Mouse (Mus musculus) urinary bladder, postnatal 10 days (tissue): Measurements from ENCODE around the gene Sept8.
"Not testable (repeated sequence)": the region's sequence is repeated elsewhere in the genome, so short reads cannot be mapped to it uniquely, and the experiment has no call there.

ENCODE experiments used
- DNase-seq: peaks from one replicate; pipeline ENCODE4 v3.0.0; 2022; ENCODE audit warnings: low spot score

The Sept8 gene

DNA sequence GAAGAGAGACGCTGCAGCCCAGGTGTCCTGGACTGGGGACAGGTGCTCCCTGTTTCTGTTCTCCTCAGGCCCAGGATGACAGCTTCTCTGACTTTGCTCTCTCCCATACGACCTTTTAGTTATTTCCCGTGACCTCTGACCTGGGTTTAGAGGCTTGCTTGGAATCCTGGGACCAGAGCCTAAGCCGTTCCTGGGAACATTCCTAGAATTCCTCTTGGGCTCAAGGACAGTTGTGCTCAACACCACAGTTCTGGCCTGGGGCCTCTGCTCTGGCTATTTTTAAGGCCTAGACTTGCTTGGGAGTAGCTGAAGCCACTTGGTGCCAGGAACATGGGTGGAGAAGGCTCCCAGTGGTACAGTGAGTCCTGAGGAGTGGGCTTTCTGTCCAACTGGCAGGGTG, 6.4 kb downstream of the Sept8 start:
- no peak for DNase-seq

DNA sequence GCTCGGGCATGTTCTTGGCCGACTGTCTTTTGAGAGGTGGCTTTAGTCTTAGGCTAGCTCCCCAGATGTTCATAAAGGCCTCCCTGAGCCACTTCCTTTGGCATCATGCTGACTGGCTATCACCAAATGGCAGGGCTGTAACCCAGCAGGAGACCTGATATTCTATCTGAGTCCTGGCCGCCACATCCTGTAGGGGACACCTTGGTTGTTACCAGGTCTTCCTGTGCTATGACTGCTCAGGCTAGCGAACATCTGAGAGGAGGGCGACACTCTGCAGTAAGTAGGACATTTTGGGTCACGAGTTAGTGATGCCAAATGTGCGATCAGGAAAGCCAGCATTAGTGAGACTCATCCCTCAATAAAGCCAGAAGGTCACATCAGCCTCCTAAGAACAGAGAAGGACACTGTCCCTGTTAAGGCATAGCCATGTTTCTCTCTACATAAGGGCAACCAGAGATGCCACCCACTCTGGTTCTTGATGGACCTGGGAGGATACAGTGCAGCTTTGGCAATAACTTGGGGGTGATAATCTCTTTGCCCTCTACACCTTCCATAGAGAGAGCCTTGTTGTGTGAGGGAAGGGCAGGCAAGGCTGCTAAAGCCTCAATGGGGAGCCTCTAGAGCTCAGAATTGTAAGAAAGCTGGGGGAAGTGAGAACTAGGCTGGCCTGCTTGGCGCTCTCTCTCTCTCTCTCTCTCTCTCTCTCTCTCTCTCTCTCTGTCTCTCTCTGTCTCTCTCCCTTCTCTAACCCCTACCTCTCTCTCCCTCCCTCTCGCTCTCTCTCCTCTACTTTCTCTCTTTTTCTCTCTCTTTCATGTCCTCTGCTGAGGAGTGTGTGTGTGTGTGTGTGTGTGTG, 9.6 kb downstream of the Sept8 start:
- no peak for DNase-seq

DNA sequence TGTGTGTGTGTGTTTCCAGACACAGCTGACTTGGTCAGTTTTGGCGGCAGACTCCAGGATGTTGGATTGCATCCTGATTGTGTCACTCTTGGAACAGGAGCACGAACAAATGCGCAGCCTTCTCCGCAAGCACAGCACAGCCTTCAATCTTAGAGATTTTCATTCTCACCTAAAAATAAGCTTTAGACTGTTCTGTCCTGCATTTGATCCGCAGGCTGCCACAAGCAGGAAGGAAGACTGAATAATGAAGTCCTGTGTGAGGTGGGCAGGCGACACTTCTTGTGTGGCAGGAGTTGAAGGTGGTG, 10.1 kb downstream of the Sept8 start:
- DNase-seq: no peak

DNA sequence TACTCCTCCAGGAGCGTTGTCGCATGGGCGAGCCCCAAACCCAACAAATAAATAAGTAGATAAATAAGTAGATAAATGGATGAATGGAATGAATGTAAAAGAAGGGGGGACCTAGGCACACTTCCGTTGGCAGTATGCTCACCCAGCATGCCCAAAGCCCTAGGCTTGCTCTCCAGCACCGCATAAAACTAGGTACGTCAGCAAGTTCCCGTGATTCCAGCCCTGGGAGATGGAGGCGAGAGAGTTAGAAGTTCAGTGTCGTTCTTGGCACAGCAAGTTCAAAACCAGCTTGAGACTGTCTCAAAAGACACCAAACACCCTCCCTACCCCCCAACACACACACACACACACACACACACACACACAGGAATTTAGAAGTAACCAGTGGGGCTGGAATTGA, 10.9 kb downstream of the Sept8 start:
- DNase-seq: no peak

DNA sequence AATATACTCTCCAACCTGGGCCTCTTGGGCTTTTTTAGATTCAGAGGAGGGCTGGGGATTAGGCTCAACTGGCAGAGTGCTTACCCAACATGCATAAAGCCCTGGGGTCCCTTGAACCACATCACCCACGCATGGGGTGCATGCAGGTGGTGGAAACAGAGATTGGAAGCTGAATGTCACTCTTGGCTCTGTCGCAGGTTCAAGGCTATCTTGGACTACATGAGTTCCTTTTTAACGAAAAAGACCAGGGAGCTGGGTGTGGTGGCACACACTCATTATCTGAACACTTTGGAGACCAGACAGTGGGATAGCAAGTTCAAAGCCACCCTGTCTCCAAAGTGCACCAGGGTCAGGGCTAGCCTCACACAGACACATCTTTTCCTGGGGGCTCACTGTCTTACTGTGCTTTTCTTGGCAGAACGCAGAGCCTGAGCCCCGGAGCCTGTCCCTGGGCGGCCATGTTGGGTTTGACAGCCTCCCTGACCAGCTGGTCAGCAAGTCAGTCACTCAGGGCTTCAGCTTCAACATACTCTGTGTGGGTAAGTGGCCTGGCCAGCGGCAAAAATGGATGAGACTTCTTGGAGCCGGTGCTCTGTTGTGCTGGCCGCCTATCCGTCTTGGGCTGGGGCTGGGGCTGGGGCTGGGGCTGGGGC, 12.6 kb downstream of the Sept8 start:
- DNase-seq: no peak

DNA sequence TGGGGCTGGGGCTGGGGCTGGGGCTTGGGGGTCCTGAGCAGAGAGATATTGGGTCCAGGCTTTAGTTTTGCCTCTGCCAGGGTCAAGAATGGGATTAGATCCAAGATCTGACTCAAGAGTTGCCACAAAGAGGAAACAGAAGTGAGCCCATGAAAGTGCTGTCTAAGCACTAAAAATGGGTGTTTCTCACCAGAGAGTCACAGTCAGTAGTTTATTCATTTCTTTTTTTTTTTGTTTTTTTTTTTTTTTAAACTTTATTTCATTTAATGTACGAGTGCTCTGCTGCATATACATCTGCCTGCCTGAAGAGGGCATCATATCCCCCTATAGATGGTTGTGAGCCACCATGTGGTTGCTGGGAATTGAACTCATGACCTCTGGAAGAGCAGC, 13.2 kb downstream of the Sept8 start:
- no peak for DNase-seq

DNA sequence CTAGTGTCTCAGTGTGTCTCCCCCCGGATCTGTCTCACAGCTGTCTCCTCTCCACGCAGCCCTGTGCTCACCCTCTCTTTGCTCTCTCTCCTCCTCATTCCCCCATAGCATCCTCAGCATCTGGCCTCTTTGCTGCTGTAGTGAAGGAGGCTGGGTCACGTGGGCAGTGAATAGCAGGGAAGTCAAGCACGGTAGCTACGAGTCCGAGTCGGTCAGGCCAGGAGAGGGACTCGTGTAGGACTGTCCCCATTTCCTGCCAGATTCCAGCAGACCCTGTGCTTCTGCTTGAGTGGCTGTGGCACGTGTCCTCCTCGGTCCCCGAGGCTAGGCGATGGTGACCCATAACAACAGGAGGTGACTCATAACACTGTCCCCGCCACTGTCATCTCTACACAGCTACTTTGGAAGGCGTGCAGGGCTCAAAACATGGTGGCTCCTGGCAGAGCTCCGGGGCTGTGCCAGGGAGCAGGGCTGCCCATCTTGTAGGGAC, 20.0 kb downstream of the Sept8 start:
- no peak for DNase-seq

DNA sequence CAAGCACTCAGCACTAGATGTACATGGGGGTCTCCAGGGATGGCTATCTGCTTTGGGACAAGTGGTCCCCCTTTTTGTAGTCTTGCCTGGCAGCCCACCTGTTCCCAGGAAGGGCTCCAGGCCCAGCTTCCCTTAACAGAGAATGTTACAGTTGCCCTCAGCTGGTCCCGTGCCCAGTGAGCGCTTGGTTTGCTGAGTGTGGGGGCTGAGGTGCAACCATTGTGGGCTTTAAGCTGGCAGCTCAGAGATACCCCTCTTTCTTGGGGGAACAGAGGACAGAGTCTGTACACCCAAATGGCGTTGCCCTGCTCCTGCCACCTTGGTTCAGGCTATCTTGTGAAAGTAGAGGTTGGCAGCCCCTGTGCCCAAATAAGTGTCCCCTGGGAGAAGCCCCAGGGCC, 21.3 kb downstream of the Sept8 start:
- no peak for DNase-seq

DNA sequence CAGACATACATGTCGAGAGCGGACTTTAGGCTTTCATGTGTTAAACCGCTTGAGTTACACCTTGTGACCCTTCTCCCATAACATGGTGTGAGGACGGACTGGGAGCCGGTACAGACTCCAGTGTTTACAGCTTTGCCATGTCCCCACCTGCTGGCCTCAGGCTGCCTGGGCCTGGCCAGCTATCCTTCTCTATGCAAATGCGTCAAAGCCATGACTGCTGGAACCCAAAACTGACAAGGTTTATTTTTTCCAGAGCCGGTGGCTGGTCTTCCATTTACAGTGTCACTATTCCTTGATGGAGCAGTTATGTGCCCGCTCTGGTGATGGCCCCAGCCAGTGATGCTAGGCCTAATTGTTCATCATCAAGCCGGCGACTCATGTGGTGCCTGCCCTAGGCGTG, 22.2 kb downstream of the Sept8 start:
- DNase-seq: no peak

DNA sequence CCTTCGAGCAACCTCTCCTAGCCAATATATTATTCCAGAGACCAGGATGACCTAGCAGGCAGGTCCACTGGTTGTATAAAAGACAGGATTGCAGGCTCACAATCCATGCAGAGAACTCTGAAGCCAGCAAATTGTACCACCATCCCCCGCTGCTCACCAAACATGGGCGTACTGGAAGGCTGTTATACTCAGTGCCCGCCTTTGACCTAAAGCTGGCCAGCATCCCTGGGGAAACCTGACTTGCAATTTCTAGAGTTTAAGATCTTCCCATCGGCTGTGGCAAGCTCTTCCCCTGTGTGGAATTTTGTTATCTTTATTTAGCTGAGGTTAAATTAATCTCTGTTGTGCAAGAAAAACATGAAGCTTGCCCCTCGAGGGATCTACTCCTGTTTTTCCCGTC, 24.0 kb downstream of the Sept8 start:
- no peak for DNase-seq

DNA sequence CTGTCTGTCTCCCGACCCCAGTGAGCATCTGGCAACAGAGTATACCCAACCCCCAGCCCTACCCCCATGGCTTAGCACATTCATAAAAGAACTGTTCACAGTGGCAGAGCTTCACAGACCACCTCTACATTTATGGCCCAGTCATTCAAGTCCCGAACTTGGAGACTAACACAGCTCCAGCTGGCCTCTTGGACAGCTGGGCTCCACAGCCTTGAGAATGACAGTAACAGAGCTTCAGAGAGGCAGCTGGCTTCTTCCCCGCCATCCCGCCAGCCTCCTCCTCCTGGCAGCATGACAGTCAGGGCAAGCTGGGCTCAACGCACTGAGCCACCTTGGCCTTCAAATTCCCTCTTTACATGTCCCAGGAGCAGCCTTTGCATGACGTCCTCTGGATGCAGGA, 27.2 kb downstream of the Sept8 start:
- no peak for DNase-seq

DNA sequence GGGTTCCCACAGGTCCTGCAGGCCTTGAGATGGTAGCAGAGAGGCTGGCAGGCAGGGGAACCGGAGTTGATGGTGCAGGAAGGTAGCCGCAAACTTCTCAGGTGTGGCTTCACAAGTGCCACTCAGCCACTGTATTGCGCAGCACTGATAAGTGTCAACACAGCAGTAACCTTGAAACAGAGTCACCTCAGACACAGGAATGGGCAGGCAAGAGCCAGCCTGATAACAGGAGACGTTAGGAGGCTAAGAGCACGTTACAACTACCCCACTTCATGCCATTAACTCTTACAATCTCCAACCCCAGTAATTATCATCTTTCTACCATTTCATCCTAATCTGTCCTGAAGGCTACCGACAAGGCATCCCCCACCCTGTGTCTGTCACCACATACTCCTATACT, 28.5 kb downstream of the Sept8 start:
- no peak for DNase-seq

DNA sequence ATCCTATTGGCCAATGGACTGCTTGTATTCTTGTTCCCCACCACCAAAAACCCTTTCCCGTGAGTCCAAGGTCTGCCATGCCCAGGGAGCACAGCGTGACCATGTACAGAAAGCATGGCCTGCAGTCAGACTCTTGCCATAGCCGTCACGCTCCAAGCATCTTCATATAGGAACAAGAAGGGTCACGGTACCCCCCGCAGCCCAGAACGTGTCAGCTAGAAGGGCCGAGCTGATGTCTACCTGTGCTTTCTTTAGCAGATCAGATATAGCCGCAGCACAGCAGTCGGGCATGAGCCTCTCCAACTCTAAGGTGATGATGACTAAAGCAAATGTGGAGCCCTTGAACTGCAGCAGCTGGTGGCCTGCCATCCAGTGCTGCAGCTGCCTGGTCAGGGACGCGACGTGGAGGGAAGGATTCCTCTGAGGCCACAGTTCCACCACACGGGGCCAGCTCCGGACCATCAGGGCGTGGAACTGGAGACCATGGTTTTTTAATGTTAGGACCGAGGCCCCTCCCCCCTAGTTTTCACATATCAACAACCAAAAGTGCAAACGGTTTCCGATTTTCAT, 29.1 kb downstream of the Sept8 start:
- no peak for DNase-seq

DNA sequence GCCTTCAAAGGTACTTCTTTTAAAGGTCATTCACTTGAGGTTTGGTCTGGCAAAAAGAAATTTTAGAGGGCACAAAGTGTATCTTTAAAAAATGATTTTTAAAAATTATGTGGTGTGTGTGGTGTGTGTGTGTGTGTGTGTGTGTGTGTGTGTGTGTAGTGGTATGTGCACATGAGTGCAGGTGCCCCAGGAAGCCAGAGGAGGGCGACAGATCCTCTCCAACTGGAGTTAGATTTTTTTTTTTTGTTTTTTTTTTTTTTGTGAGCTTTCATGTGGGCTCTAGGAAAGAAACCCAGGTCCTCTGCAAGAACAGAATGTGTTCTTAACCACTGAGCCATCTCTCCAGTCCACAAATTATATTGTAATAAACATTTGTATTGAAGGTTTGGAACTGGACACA, 31.7 kb downstream of the Sept8 start:
- DNase-seq: no peak

DNA sequence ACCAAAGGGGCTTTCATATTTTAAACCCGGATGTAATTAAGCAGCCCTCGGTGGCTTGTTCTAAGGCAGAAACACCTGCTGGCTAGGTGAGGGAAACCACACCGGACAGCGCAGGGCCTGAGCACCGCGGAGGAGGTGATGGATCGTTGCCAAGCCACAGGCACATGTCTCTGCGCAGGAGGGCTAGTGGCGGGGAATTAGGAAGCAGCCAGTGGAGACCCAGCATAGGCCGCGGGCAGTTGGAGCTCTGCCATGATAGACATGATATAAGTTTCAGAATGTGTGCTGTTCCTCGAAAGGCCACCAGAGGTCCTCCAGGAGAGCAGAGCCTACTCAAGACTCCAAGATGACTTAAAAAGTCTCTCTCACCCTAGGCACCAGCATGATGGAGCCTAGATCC, 32.7 kb downstream of the Sept8 start:
- no peak for DNase-seq

DNA sequence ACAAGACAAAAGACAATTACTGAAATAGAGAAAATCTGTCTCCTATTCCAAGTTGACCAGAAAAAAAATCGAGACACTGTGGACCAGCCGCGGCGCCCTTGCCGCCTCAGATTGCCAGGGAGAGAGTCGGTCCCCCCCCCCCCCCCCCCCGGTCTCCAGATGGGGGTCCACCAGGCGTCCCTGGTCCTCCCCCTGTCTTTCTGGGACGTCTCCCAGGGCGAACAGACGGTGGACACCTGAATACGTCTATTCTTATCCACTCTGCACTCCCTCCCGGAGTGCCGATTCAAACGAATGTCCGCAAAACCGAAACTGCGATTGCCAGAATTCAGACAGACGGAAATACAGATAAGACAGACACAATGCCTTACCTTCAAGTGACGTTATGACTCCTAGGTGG, 37.5 kb downstream of the Sept8 start:
- not testable (repeated sequence) for DNase-seq

DNA sequence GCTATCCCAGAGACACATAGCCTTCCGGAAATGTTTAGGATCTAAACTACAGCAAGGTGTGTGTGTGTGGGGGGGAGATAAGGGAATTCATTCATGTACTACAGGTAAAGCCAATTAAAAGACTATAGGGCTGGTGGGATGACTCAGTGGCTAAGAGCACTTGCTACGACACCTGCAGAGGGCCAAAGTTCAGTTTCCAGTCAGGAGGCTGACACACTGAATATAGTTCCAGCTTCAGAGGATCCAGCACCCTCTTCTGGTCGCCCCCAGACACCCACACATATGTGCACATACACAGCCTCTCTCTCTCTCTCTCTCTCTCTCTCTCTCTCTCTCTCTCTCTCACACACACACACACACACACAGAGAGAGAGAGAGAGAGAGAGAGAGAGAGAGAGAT, 38.9 kb downstream of the Sept8 start:
- not testable (repeated sequence) for DNase-seq

DNA sequence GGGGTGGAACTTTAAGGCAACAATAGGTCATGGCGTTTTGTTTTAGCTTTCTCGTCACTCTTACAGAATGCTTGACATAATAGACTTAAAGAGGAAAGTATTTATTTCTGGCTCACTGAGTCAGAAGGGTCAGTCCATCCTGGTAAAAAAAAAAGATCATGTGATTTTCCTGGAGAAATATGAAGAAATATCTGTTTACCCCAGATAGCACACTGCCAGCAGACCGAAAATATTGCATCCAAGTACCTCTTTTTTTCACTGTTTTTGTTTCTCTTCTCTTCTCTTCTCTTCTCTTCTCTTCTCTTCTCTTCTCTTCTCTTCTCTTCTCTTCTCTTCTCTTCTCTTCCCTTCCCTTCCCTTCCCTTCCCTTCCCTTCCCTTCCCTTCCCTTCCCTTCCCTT, 40.9 kb downstream of the Sept8 start:
- not testable (repeated sequence) for DNase-seq

DNA sequence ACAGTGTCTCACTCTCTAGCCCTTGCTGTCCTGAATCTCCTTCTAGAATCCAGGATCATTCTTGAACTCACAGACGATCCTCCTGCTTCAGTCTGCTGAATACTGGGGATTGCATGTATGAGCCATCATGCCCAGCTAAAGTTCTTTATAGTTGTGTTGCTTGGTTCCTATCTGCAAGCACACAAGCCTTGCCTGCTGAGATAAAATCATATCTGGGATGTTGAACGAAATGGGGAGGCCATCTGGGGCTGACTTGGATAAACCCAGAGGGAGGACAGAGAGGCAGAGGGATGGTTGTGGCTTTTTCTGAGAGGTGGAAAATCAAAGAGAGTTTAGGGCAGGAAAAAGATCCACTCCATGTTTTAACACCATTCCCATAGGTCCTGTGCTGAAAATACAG, 42.9 kb downstream of the Sept8 start:
- DNase-seq: no peak

DNA sequence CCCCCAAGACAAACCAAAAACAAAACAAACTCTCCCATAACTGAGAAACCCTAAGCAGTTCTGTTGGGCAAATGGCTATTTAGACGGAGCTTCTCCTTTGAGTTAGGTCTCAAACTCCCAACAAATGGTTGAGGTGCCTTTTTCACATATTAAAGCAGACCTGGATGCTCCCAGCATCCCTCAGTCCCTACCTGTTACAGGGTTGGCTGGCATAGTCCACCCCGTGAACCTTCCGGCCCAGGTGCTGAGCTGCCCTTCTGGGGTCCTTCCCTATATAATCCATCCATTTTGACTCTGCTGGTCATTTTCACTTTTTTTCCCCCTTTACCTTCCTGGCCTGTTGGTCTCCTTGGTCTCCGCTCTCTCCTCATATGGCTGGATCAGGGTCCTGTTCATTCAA, 47.6 kb downstream of the Sept8 start:
- no peak for DNase-seq

DNA sequence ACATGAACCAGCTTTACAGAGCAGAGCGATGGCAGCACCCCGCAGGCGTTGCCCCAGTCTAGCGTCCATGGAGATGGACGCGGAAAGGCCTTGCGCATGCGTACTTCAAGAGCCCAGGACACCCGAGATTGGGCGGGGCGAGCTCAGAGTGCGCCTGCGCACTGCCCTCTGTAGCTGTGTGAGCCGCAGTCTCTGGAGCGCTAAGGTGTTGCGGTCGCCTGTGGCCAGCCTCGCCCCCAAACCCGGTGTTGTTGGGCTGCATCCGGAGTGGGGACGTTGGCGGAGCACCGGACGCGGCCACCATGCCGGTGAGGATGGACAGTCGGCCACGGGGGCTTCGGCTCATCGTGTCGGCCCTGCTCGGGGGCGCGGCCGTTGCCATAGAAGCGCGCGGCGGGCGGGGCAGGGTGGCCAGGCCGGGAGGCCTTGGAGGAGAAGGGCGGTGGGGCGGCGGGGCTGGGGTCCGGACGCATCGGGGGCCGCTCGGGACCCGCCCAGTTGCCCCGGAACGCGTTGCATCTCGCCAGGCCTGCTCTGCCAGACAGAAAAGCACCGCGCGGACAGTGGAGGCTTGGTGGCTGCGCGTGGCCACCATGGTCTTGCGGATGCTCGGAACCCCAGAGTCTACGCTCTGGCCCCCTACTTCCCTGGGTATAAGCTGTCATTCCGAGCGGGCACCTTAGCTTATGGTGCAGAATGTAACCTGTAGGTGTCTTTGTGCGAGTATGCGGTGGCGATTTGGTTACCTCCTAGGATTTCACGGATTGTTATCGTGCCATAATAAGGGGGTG, 48.4 kb downstream of the Sept8 start, which contains the start of gene Kif3a:
Gene Kif3a, plus strand, starts transcription at position 156 of the 791 bp plus-strand sequence.
- DNase-seq: peak; percentile 77

DNA sequence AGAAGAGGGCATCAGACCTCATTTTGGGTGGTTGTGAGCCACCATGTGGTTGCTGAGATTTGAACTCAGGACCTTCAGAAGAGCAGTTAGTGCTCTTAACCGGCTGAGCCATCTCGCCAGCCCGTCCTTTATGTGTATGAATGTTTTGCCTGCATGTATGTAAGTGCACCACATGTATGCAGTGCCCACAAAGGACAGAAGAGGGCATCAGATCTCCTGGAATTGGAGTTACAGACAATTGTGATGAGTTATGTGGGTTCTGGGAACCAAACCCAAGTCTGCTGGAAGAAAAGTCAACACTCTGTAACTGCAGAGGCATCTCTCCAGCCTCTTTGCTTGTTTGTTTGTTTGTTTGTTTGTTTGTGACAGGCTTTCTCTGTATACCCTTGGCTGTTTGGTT, 61.5 kb downstream of the Sept8 start:
- DNase-seq: no peak

DNA sequence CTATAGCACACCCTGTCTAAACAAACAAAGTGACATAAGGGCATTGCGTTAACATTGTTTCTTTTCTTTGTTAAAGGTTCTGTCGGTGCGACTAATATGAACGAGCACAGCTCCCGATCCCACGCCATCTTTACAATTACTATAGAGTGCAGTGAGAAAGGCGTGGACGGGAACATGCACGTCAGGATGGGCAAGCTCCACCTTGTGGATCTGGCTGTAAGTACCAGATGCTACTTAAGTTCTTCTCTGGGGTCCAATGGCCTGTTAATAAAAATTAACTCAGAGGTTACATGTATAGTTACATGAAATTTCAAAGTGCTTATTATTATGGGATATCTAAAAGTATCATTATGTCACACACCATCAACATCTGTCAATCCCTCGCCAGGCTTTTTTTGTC, 64.1 kb downstream of the Sept8 start:
- DNase-seq: no peak
